ENCODE assay signal across 8 mouse cellular contexts in genomic region chrX:10485664-10486211, GRCm38 (mm10). TPM values are rescaled to one million over a fixed set of nuclear protein-coding genes. Genes with fewer than 3 reads are reported as not detected.
DNase-seq lines count a peak whose midpoint lies in the region; ATAC-seq and TF ChIP-seq lines count a peak whose summit lies in the region.
"Had no signal": no experiment of that assay in that cellular context is flagged by ENCODE, and none has a peak within 500 bp of the region (broad histone marks: within the 10 kb centered on the region; RNA-seq: fewer than 3 reads in every experiment).

No protein-coding gene starts in this region.

- intact Hi-C loops in gastrocnemius, postnatal 36 days (cut with DNase I) = loop anchor here (10.0 kb wide), 1 partner anchor 261 kb away; no protein-coding TSS in a partner anchor
- intact Hi-C loops in left cerebral cortex, postnatal 36 days (cut with DNase I) = loop anchor here (5.0 kb wide), 1 partner anchor 248 kb away; no protein-coding TSS in a partner anchor

- no peak for TF ChIP-seq CTCF in bone marrow, adult 2 months (IDR thresholded peaks at IDR 0.05; ENCODE audit: control insufficient read depth, insufficient read depth, low read length)
- TF ChIP-seq CTCF in intestine, postnatal 0 days (IDR thresholded peaks at IDR 0.05; ENCODE audit: low read depth) = peak; percentile 51

- peak overlapping the region; percentile 6 for H3K4me3 ChIP-seq in bone marrow, adult 2 months (replicated peaks; ENCODE audit: control insufficient read depth, low read depth, low read length)
- peak overlapping the region; percentile 56 for H3K4me3 ChIP-seq in intestine, postnatal 0 days (ENCODE audit: low read depth, low read length)
- peak overlapping the region; percentile 43 for H3K4me3 ChIP-seq in midbrain, embryonic 11.5 days (ENCODE audit: low read depth, low read length)
- H3K4me3 ChIP-seq in stomach, embryonic 16.5 days (replicated peaks; ENCODE audit: low read length) = peak overlapping the region; percentile 60

- H3K9ac ChIP-seq in intestine, postnatal 0 days (ENCODE audit: low read depth, low read length) = peak overlapping the region; percentile 51
- H3K9ac ChIP-seq in midbrain, embryonic 11.5 days (ENCODE audit: low read length) = peak overlapping the region; percentile 51
- peak overlapping the region; percentile 62 for H3K9ac ChIP-seq in stomach, embryonic 16.5 days (ENCODE audit: low read length)

- H3K27me3 ChIP-seq in intestine, postnatal 0 days (replicated peaks; ENCODE audit: control insufficient read depth, insufficient read depth, low read length) = no peaks in the 10 kb centered on the region
- no peaks in the 10 kb centered on the region for H3K27me3 ChIP-seq in midbrain, embryonic 11.5 days (ENCODE audit: control insufficient read depth, insufficient read depth, low read length)
- no peaks in the 10 kb centered on the region for H3K27me3 ChIP-seq in stomach, embryonic 16.5 days (ENCODE audit: control insufficient read depth, insufficient read depth, low read length)

- H3K9me3 ChIP-seq in intestine, postnatal 0 days (ENCODE audit: control insufficient read depth) = no peaks in the 10 kb centered on the region
- no peaks in the 10 kb centered on the region for H3K9me3 ChIP-seq in midbrain, embryonic 11.5 days (ENCODE audit: control insufficient read depth, low read length)
- no peaks in the 10 kb centered on the region for H3K9me3 ChIP-seq in stomach, embryonic 16.5 days (replicated peaks; ENCODE audit: control insufficient read depth, low read length)

- peak; percentile 65 for ATAC-seq in intestine, postnatal 0 days
- peak; percentile 85 for ATAC-seq in midbrain, embryonic 11.5 days (ENCODE audit: low FRiP score)
- peak; percentile 61 for ATAC-seq in stomach, embryonic 16.5 days (ENCODE audit: insufficient read depth, low FRiP score)

- no peaks in the 10 kb centered on the region for H3K36me3 ChIP-seq in intestine, postnatal 0 days (ENCODE audit: control insufficient read depth, insufficient read depth)
- H3K36me3 ChIP-seq in midbrain, embryonic 11.5 days (ENCODE audit: control insufficient read depth, insufficient read depth, low read length) = no peaks in the 10 kb centered on the region
- H3K36me3 ChIP-seq in stomach, embryonic 16.5 days (ENCODE audit: control insufficient read depth, insufficient read depth, low read length) = no peaks in the 10 kb centered on the region

- DNase-seq in embryo, embryonic 11 days = peak; percentile 71
- DNase-seq in gastrocnemius, postnatal 36 days = peak; percentile 13 to 25
- peak; percentile 64 to 77 for DNase-seq in left cerebral cortex, postnatal 36 days (ENCODE audit: low spot score in 2 of 2)
- DNase-seq in midbrain, embryonic 11.5 days (ENCODE audit: low spot score, missing footprints) = peak; percentile 94

- no peak overlapping the region for H3K27ac ChIP-seq in bone marrow, adult 2 months (ENCODE audit: control insufficient read depth, insufficient read depth, low read depth, low read length, poor library complexity)
- no peak overlapping the region for H3K27ac ChIP-seq in intestine, postnatal 0 days (ENCODE audit: low read depth, low read length)
- H3K27ac ChIP-seq in midbrain, embryonic 11.5 days (ENCODE audit: low read depth, low read length) = no peak overlapping the region
- no peak overlapping the region for H3K27ac ChIP-seq in stomach, embryonic 16.5 days (ENCODE audit: low read length)
- H3K27ac ChIP-seq: macrophage had no signal

- WGBS in bone marrow, adult 2 months = 13% methylated on average over 27 of the region's 27 CpGs
- WGBS in intestine, postnatal 0 days = 17% methylated on average over 27 of the region's 27 CpGs
- WGBS in midbrain, embryonic 11.5 days = 13% methylated on average over 27 of the region's 27 CpGs
- 13% methylated on average over 27 of the region's 27 CpGs for WGBS in stomach, embryonic 16.5 days

- H3K4me2 ChIP-seq in intestine, postnatal 0 days (replicated peaks; ENCODE audit: low read depth) = peak overlapping the region; percentile 66
- H3K4me2 ChIP-seq in midbrain, embryonic 11.5 days = peak overlapping the region; percentile 51
- H3K4me2 ChIP-seq in stomach, embryonic 16.5 days (ENCODE audit: low read depth, low read length) = peak overlapping the region; percentile 67

- no peaks in the 10 kb centered on the region for H3K4me1 ChIP-seq in bone marrow, adult 2 months (ENCODE audit: control insufficient read depth, insufficient read depth, low read length)
- H3K4me1 ChIP-seq in intestine, postnatal 0 days (replicated peaks; ENCODE audit: control insufficient read depth, insufficient read depth, low read length) = no peaks in the 10 kb centered on the region
- H3K4me1 ChIP-seq in midbrain, embryonic 11.5 days (ENCODE audit: control insufficient read depth, insufficient read depth, low read length) = no peaks in the 10 kb centered on the region
- no peaks in the 10 kb centered on the region for H3K4me1 ChIP-seq in stomach, embryonic 16.5 days (ENCODE audit: control insufficient read depth, insufficient read depth, low read length)

- TF ChIP-seq POLR2A in bone marrow, adult 2 months (IDR thresholded peaks at IDR 0.05; ENCODE audit: borderline replicate concordance, control insufficient read depth, low read depth, low read length) = no peak

RNA-seq across cellular contexts. Expression of gene Tspan7, which starts 0.8 kb away (rescaled TPM):
- 1.5 and 4.6 TPM in 2 replicates for polyA plus RNA-seq in bone marrow, adult 2 months (2011; ENCODE audit: insufficient read depth, insufficient read length, low replicate concordance, missing spikeins)
- total RNA-seq in gastrocnemius, postnatal 36 days (2021) = 100 to 1,000 TPM in 1 of 2 experiments, 10 to 100 TPM in 1; 91.1 to 112 TPM
- polyA plus RNA-seq in intestine, postnatal 0 days (2015; fragmentation: Nextera tagmentation; extraction: Ambion mirVana) = 120 and 125 TPM in 2 replicates
- total RNA-seq in left cerebral cortex, postnatal 36 days (2021) = 1,000 to 10,000 TPM; 1,406 to 1,488 TPM
- polyA plus RNA-seq in midbrain, embryonic 11.5 days (2014; fragmentation: Nextera tagmentation; extraction: Ambion mirVana) = 74.4 and 74.5 TPM in 2 replicates
- 113 and 122 TPM in 2 replicates for polyA plus RNA-seq in stomach, embryonic 16.5 days (2015; fragmentation: Nextera tagmentation; extraction: Ambion mirVana)

Comparison
In these comparisons a context has a peak if more than half of its experiments do, and no peak if none do; other contexts are left out.
1. H3K4me3 ChIP-seq: peak in every context shown above with its lines; median percentile 60 in stomach, embryonic 16.5 days; 56 in intestine, postnatal 0 days; 43 in midbrain, embryonic 11.5 days; 6 in bone marrow, adult 2 months.
2. DNase-seq: peak in every context shown above with its lines; median percentile 94 in midbrain, embryonic 11.5 days; 71 in embryo, embryonic 11 days; 70 in left cerebral cortex, postnatal 36 days; 19 in gastrocnemius, postnatal 36 days.
3. RNA of gene Tspan7, which starts 0.8 kb away (polyA plus RNA-seq): 120 to 125 TPM in intestine, postnatal 0 days, 113 to 122 TPM in stomach, embryonic 16.5 days and 74.4 to 74.5 TPM in midbrain, embryonic 11.5 days; 1.5 to 4.6 TPM in bone marrow, adult 2 months; every median in the first group is over 10 times any median in the second.
4. Peak in every context shown above with its lines, with median percentiles within 50 percentile points of each other: ATAC-seq, H3K4me2 ChIP-seq and H3K9ac ChIP-seq.